In genomic region chrX:143482866-143483265, GRCm38 (mm10) we compare ENCODE assay signal across 8 mouse cellular contexts. TPM values are rescaled to one million over a fixed set of nuclear protein-coding genes. Genes with fewer than 3 reads are reported as not detected.
DNase-seq lines count a peak whose midpoint lies in the region; ATAC-seq and TF ChIP-seq lines count a peak whose summit lies in the region.

No protein-coding gene starts in this region.

- H3K79me2 ChIP-seq in MEL (ENCODE audit: control insufficient read depth, insufficient read depth, low read length, poor library complexity): no peaks in the 10 kb centered on the region

- TF ChIP-seq RAD21 in MEL (IDR thresholded peaks at IDR 0.05; ENCODE audit: low read depth, low read length): no peak

- H3K4me1 ChIP-seq in MEL (ENCODE audit: control insufficient read depth in 1 of 2, insufficient read depth in 2 of 2, low read length in 2 of 2): no peaks in the 10 kb centered on the region
- H3K4me1 ChIP-seq in hindbrain, embryonic 11.5 days (replicated peaks; ENCODE audit: control insufficient read depth, insufficient read depth, low read length): no peaks in the 10 kb centered on the region
- H3K4me1 ChIP-seq in lung, adult 2 months (ENCODE audit: control insufficient read depth, insufficient read depth, low read length): no peaks in the 10 kb centered on the region
- H3K4me1 ChIP-seq in thymus, adult 2 months (replicated peaks; ENCODE audit: control insufficient read depth, insufficient read depth, low read length): no peaks in the 10 kb centered on the region

- no peaks in the 10 kb centered on the region for H3K27me3 ChIP-seq in MEL (ENCODE audit: control insufficient read depth in 1 of 2, insufficient read depth in 2 of 2, low read length in 2 of 2)
- H3K27me3 ChIP-seq in hindbrain, embryonic 11.5 days (ENCODE audit: control insufficient read depth, insufficient read depth, low read length): no peaks in the 10 kb centered on the region
- H3K27me3 ChIP-seq in thymus, adult 2 months (ENCODE audit: control insufficient read depth, insufficient read depth, low read length): no peaks in the 10 kb centered on the region

- no peak overlapping the region for H3K4me2 ChIP-seq in hindbrain, embryonic 11.5 days (replicated peaks; ENCODE audit: low read depth, low read length)

- H3K9me3 ChIP-seq in MEL (replicated peaks; ENCODE audit: insufficient read depth, low read length): no peaks in the 10 kb centered on the region
- H3K9me3 ChIP-seq in hindbrain, embryonic 11.5 days (ENCODE audit: control insufficient read depth, low read length): no peaks in the 10 kb centered on the region

- H3K36me3 ChIP-seq in MEL (ENCODE audit: control insufficient read depth in 1 of 2, insufficient read depth in 2 of 2, low read length in 2 of 2): no peaks in the 10 kb centered on the region
- H3K36me3 ChIP-seq in hindbrain, embryonic 11.5 days (ENCODE audit: control insufficient read depth, insufficient read depth, low read length): no peaks in the 10 kb centered on the region
- H3K36me3 ChIP-seq in thymus, adult 2 months (ENCODE audit: control insufficient read depth, insufficient read depth, low read length): no peaks in the 10 kb centered on the region

- TF ChIP-seq POLR2A in MEL (IDR thresholded peaks at IDR 0.05; ENCODE audit: control insufficient read depth in 1 of 2, insufficient read depth in 1 of 2, low read depth in 1 of 2, low read length in 2 of 2, poor library complexity in 1 of 2): no peak
- TF ChIP-seq POLR2A in lung, adult 2 months (IDR thresholded peaks at IDR 0.05; ENCODE audit: borderline replicate concordance, extremely low read depth, low read depth, low read length): no peak
- TF ChIP-seq POLR2A in thymus, adult 2 months (IDR thresholded peaks at IDR 0.05; ENCODE audit: control insufficient read depth, extremely low read depth, insufficient read depth, low read length, poor library complexity): no peak

- H3K9ac ChIP-seq in MEL (ENCODE audit: control insufficient read depth, low read depth, low read length, poor library complexity, severe bottlenecking): no peak overlapping the region
- no peak overlapping the region for H3K9ac ChIP-seq in hindbrain, embryonic 11.5 days (ENCODE audit: low read depth, low read length)

- TF ChIP-seq EP300 in MEL (IDR thresholded peaks at IDR 0.05; ENCODE audit: low read depth in 1 of 2, low read length in 2 of 2): no peak

- no peak overlapping the region for H3K27ac ChIP-seq in MEL (ENCODE audit: control insufficient read depth, low read depth, low read length)
- no peak overlapping the region for H3K27ac ChIP-seq in hindbrain, embryonic 11.5 days (ENCODE audit: low read depth, low read length)
- H3K27ac ChIP-seq in thymus, adult 2 months (ENCODE audit: control insufficient read depth, insufficient read depth, low read length): no peak overlapping the region

- ATAC-seq in hindbrain, embryonic 11.5 days (ENCODE audit: low FRiP score): peak; percentile 100
- ATAC-seq in neutrophil, adult 5-6 weeks (ENCODE audit: extremely low read depth, insufficient number of reproducible peaks, low FRiP score, poor library complexity, severe bottlenecking): peak; percentile 100

- DNase-seq in MEL (ENCODE audit: low read depth, low spot score): peak; percentile 100
- peak; percentile 85 to 96 for DNase-seq in cerebellum, postnatal 25 days
- peak; percentile 73 to 100 for DNase-seq in frontal cortex, postnatal 25 days (ENCODE audit: low spot score in 2 of 2)
- peak; percentile 100 for DNase-seq in hindbrain, embryonic 11.5 days (ENCODE audit: low spot score)
- DNase-seq in layer of hippocampus, adult 9-10 months (ENCODE audit: low spot score): peak; percentile 100
- peak; percentile 88 for DNase-seq in lung, adult 2 months
- DNase-seq in thymus, adult 2 months: peak; percentile 100

- H3K4me3 ChIP-seq in MEL (ENCODE audit: control insufficient read depth in 1 of 2, insufficient read depth in 1 of 2, low read depth in 2 of 2, low read length in 2 of 2): no peak overlapping the region
- no peak overlapping the region for H3K4me3 ChIP-seq in hindbrain, embryonic 11.5 days (ENCODE audit: low read depth, low read length)
- no peak overlapping the region for H3K4me3 ChIP-seq in lung, adult 2 months (replicated peaks; ENCODE audit: extremely low read depth, low read depth, low read length)
- no peak overlapping the region for H3K4me3 ChIP-seq in thymus, adult 2 months (ENCODE audit: control insufficient read depth, insufficient read depth, low read length)

- TF ChIP-seq CTCF in MEL (IDR thresholded peaks at IDR 0.05 in 2 of 3, conservative IDR thresholded peaks at IDR 0.05 in 1 of 3; ENCODE audit: control insufficient read depth in 1 of 3, insufficient read depth in 1 of 3, low read depth in 2 of 3, low read length in 3 of 3, poor library complexity in 1 of 3, severe bottlenecking in 1 of 3): peak in 1 of 3 experiments; percentile 34; a peak in 2 of 6 replicates
- TF ChIP-seq CTCF in lung, adult 2 months (IDR thresholded peaks at IDR 0.05; ENCODE audit: insufficient read depth, low read length): no peak
- TF ChIP-seq CTCF in thymus, adult 2 months (IDR thresholded peaks at IDR 0.05; ENCODE audit: borderline replicate concordance, control insufficient read depth, extremely low read depth, insufficient read depth, low read length, poor library complexity): no peak

- WGBS in hindbrain, embryonic 11.5 days: 66% methylated on average over 3 of the region's 3 CpGs
- 73% methylated on average over 3 of the region's 3 CpGs for WGBS in lung, adult 2 months
- WGBS in thymus, adult 2 months: 84% methylated on average over 3 of the region's 3 CpGs

TF ChIP-seq in MEL, 35 proteins besides CTCF, POLR2A, EP300 and RAD21:
- TF ChIP-seq MAFK (IDR thresholded peaks at IDR 0.05; ENCODE audit: borderline replicate concordance, low read depth, low read length) (no peak), TCF12 (IDR thresholded peaks at IDR 0.05; ENCODE audit: low read depth, low read length) (no peak), MYB (IDR thresholded peaks at IDR 0.05; ENCODE audit: low read depth, low read length) (no peak), BHLHE40 (IDR thresholded peaks at IDR 0.05; ENCODE audit: borderline replicate concordance, low read depth, low read length) (no peak), MAX (IDR thresholded peaks at IDR 0.05; ENCODE audit: low read length) (no peak), KAT2A (conservative IDR thresholded peaks at IDR 0.05; ENCODE audit: low read depth, low read length) (no peak), UBTF (IDR thresholded peaks at IDR 0.05; ENCODE audit: borderline replicate concordance, insufficient read depth, low read depth, low read length) (no peak), NELFE (IDR thresholded peaks at IDR 0.05; ENCODE audit: low read depth, low read length) (no peak), TAL1 (IDR thresholded peaks at IDR 0.05; ENCODE audit: low read length) (no peak), MAZ (IDR thresholded peaks at IDR 0.05; ENCODE audit: low read depth, low read length) (no peak), ETS1 (IDR thresholded peaks at IDR 0.05; ENCODE audit: low read depth, low read length) (no peak), MYC (IDR thresholded peaks at IDR 0.05; ENCODE audit: low read depth, low read length) (no peak)
TF ChIP-seq in MEL: peak in this region for 0.

RNA-seq across cellular contexts. Expression of gene Pak3, which starts 35.5 kb away (rescaled TPM):
- total RNA-seq in MEL (2012; rRNA removed): not detected in 2 replicates
- polyA plus RNA-seq in MEL (2012; ENCODE audit: insufficient read depth in 1 of 2, insufficient read length in 2 of 2, low read depth in 1 of 2, low replicate concordance in 2 of 2, missing spikeins in 1 of 2): not detected
- 55.8 and 58.9 TPM in 2 replicates for polyA plus RNA-seq in hindbrain, embryonic 11.5 days (2014; fragmentation: Nextera tagmentation; extraction: Ambion mirVana)
- polyA plus RNA-seq in lung, adult 2 months (2012; rRNA removed): 0.09 and 0.17 TPM in 2 replicates
- total RNA-seq in neutrophil, adult 5-6 weeks (2017): not detected in 2 replicates
- 0.84 and 1.1 TPM in 2 replicates for polyA plus RNA-seq in thymus, adult 2 months (2012; rRNA removed)

Comparison
In these comparisons a context has a peak if more than half of its experiments do, and no peak if none do; other contexts are left out.
1. RNA of gene Pak3, which starts 35.5 kb away (polyA plus RNA-seq): 55.8 to 58.9 TPM in hindbrain, embryonic 11.5 days; 0.84 to 1.1 TPM in thymus, adult 2 months, 0.09 to 0.17 TPM in lung, adult 2 months and not detected in MEL; every median in the first group is over 10 times any median in the second.
2. Peak in every context shown above with its lines, with median percentiles within 50 percentile points of each other: DNase-seq.